Mouse (Mus musculus): ENCODE results near the gene Frs2.

DNA sequence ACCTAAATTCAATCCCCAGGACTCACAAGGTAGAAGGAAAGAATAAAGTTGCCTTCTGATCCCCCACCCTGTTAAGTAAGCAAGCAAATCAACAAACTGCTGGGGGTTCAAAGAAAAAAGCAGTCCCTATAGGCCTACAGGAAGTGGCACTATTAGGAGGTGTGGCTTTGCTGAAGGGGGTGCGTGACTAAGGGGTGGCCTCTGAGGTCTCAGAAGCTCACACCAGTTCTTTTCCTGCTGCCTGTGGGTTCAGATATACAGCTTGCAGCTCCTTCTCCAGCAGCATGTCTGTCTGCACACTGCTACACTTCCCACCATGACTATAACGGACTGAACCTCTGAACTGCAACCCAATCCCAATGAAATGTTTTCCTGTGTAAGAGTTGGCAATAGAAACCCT is 35.8 kb downstream of the Frs2 start:
- no peak for TF ChIP-seq CTCF (IDR thresholded peaks at IDR 0.05; ENCODE audit: insufficient read depth, low read length)
- TF ChIP-seq POLR2A (IDR thresholded peaks at IDR 0.05; ENCODE audit: borderline replicate concordance, extremely low read depth, low read depth, low read length): no peak
